Mouse (Mus musculus): ENCODE measurements around the gene Hist2h2ac. TPM values are rescaled to one million over a fixed set of nuclear protein-coding genes. Genes with fewer than 3 reads are reported as not detected.

The Hist2h2ac gene
- total RNA-seq, 2 experiments from 2014 or later, result 18.3 to 1,495 TPM

- no peak for ATAC-seq (replicated peaks; ENCODE audit: low FRiP score, poor library complexity, severe bottlenecking)
Measured at GRCm38 (mm10) chr3:96251787-96252186, 31.1 kb upstream of the Hist2h2ac start.

- no peak for ATAC-seq (replicated peaks; ENCODE audit: low FRiP score, poor library complexity, severe bottlenecking)
Measured at GRCm38 (mm10) chr3:96250890-96251289, 30.2 kb upstream of the Hist2h2ac start.

- ATAC-seq (replicated peaks; ENCODE audit: low FRiP score, poor library complexity, severe bottlenecking), result no peak
Measured at GRCm38 (mm10) chr3:96249034-96249345, 28.3 kb upstream of the Hist2h2ac start.

GRCm38 (mm10) chr3:96248141-96249033 is 27.7 kb upstream of the Hist2h2ac start:
- ATAC-seq (replicated peaks; ENCODE audit: low FRiP score, poor library complexity, severe bottlenecking), result no peak

- ATAC-seq (replicated peaks; ENCODE audit: low FRiP score, poor library complexity, severe bottlenecking), result no peak
Measured at GRCm38 (mm10) chr3:96247356-96248140, 26.9 kb upstream of the Hist2h2ac start.

- peak; percentile 70 for ATAC-seq (replicated peaks; ENCODE audit: low FRiP score, poor library complexity, severe bottlenecking)
Measured at GRCm38 (mm10) chr3:96246427-96246856, 25.8 kb upstream of the Hist2h2ac start, which contains the start of gene Hist2h3c1. TSS of gene Hist2h3c1 (plus strand) at chr3:96246685.

GRCm38 (mm10) chr3:96246018-96246417 is 25.3 kb upstream of the Hist2h2ac start:
- ATAC-seq (replicated peaks; ENCODE audit: low FRiP score, poor library complexity, severe bottlenecking), result peak; percentile 59

- peak; percentile 65 for ATAC-seq (replicated peaks; ENCODE audit: low FRiP score, poor library complexity, severe bottlenecking)
Measured at GRCm38 (mm10) chr3:96245003-96245886, 24.6 kb upstream of the Hist2h2ac start, which contains the start of gene Hist2h2aa1. TSS of gene Hist2h2aa1 (plus strand) at chr3:96245497.

- ATAC-seq (replicated peaks; ENCODE audit: low FRiP score, poor library complexity, severe bottlenecking), result no peak
Measured at GRCm38 (mm10) chr3:96243921-96244572, 23.4 kb upstream of the Hist2h2ac start.

- no peak for ATAC-seq (replicated peaks; ENCODE audit: low FRiP score, poor library complexity, severe bottlenecking)
Measured at GRCm38 (mm10) chr3:96240799-96241197, 20.1 kb upstream of the Hist2h2ac start.

GRCm38 (mm10) chr3:96239949-96240798 is 19.5 kb upstream of the Hist2h2ac start, which contains the start of gene Hist2h2aa2:
TSS of gene Hist2h2aa2 (minus strand) at chr3:96240276.
- ATAC-seq (replicated peaks; ENCODE audit: low FRiP score, poor library complexity, severe bottlenecking), result peak; percentile 61

- ATAC-seq (replicated peaks; ENCODE audit: low FRiP score, poor library complexity, severe bottlenecking), result peak; percentile 68
Measured at GRCm38 (mm10) chr3:96238954-96239793, 18.5 kb upstream of the Hist2h2ac start, which contains the start of gene Hist2h3c2. TSS of gene Hist2h3c2 (minus strand) at chr3:96239127.

GRCm38 (mm10) chr3:96237904-96238511 is 17.3 kb upstream of the Hist2h2ac start:
- peak; percentile 16 for ATAC-seq (replicated peaks; ENCODE audit: low FRiP score, poor library complexity, severe bottlenecking)

- ATAC-seq (replicated peaks; ENCODE audit: low FRiP score, poor library complexity, severe bottlenecking), result no peak
Measured at GRCm38 (mm10) chr3:96237335-96237903, 16.7 kb upstream of the Hist2h2ac start.

GRCm38 (mm10) chr3:96236834-96237334 is 16.2 kb upstream of the Hist2h2ac start:
- no peak for ATAC-seq (replicated peaks; ENCODE audit: low FRiP score, poor library complexity, severe bottlenecking)

- no peak for ATAC-seq (replicated peaks; ENCODE audit: low FRiP score, poor library complexity, severe bottlenecking)
Measured at GRCm38 (mm10) chr3:96235836-96236235, 15.2 kb upstream of the Hist2h2ac start.
